Comparison of ENCODE assay signal across 8 mouse cellular contexts in genomic region chr2:132029646-132030417, GRCm38 (mm10). TPM values are rescaled to one million over a fixed set of nuclear protein-coding genes. Genes with fewer than 3 reads are reported as not detected.
A peak's percentile ranks its signal among the peaks of the same experiment; 100 is the strongest.
DNase-seq lines count a peak whose midpoint lies in the region; ATAC-seq and TF ChIP-seq lines count a peak whose summit lies in the region.

TSS of gene Rassf2 (minus strand) at chr2:132030258.

- no peaks in the 10 kb centered on the region for H3K36me3 ChIP-seq in E14TG2a.4 (ENCODE audit: insufficient read depth, low read length)
- 0 out of 2 replicates have a peak, but pooled peaks cover 7% of the 10 kb centered on the region for H3K36me3 ChIP-seq in forebrain, embryonic 13.5 days (ENCODE audit: poor library complexity, severe bottlenecking)
- H3K36me3 ChIP-seq in heart, postnatal 0 days (replicated peaks; ENCODE audit: control insufficient read depth, insufficient read depth, low read length), result no peaks in the 10 kb centered on the region
- H3K36me3 ChIP-seq in liver, postnatal 0 days (replicated peaks; ENCODE audit: insufficient read depth, low read length), result no peaks in the 10 kb centered on the region
- H3K36me3 ChIP-seq in neural tube, embryonic 14.5 days (ENCODE audit: control insufficient read depth, insufficient read depth, low read length), result no peaks in the 10 kb centered on the region

- H3K4me2 ChIP-seq in forebrain, embryonic 13.5 days, result peak within 1 kb of the TSS; percentile 95
- peak within 1 kb of the TSS; percentile 98 for H3K4me2 ChIP-seq in heart, postnatal 0 days (ENCODE audit: low read depth, low read length)
- peak within 1 kb of the TSS; percentile 85 for H3K4me2 ChIP-seq in liver, postnatal 0 days (ENCODE audit: low read depth, low read length)
- peak within 1 kb of the TSS; percentile 89 for H3K4me2 ChIP-seq in neural tube, embryonic 14.5 days (ENCODE audit: low read depth, low read length)

- 1% methylated on average over 41 of the region's 48 CpGs for WGBS in forebrain, embryonic 13.5 days
- WGBS in heart, postnatal 0 days, result 2% methylated on average over 40 of the region's 48 CpGs
- WGBS in liver, postnatal 0 days (ENCODE audit: insufficient replicate concordance), result under 1% methylated on average over 28 of the region's 48 CpGs
- under 1% methylated on average over 42 of the region's 48 CpGs for WGBS in neural tube, embryonic 14.5 days

- peak within 1 kb of the TSS; percentile 88 for H3K4me3 ChIP-seq in E14TG2a.4 (replicated peaks; ENCODE audit: low read length)
- peak within 1 kb of the TSS; percentile 67 for H3K4me3 ChIP-seq in forebrain, embryonic 13.5 days
- peak within 1 kb of the TSS; percentile 70 for H3K4me3 ChIP-seq in heart, postnatal 0 days (ENCODE audit: low read depth, low read length)
- peak within 1 kb of the TSS; percentile 64 for H3K4me3 ChIP-seq in liver, postnatal 0 days (ENCODE audit: low read depth, low read length)
- peak within 1 kb of the TSS; percentile 62 for H3K4me3 ChIP-seq in neural tube, embryonic 14.5 days (ENCODE audit: low read depth, low read length)

- peaks cover 54% of the 10 kb centered on the region for H3K27me3 ChIP-seq in E14TG2a.4 (ENCODE audit: insufficient read depth, low read length)
- no peaks in the 10 kb centered on the region for H3K27me3 ChIP-seq in forebrain, embryonic 13.5 days
- H3K27me3 ChIP-seq in heart, postnatal 0 days (ENCODE audit: control insufficient read depth, insufficient read depth, low read length), result no peaks in the 10 kb centered on the region
- peaks cover 19% of the 10 kb centered on the region; the same call in 1 of the 2 replicates for H3K27me3 ChIP-seq in liver, postnatal 0 days (ENCODE audit: insufficient read depth, low read length)
- H3K27me3 ChIP-seq in neural tube, embryonic 14.5 days (ENCODE audit: control insufficient read depth, insufficient read depth, low read length), result no peaks in the 10 kb centered on the region

- peak; percentile 53 for DNase-seq in c-Kit-positive CD71-positive TER-119-negative erythroid progenitor cells, embryonic 14.5 days (ENCODE audit: low read depth)
- DNase-seq in heart, postnatal 0 days (ENCODE audit: low spot score), result peak; percentile 61
- peak; percentile 80 to 85 for DNase-seq in kidney, postnatal 4 days
- peak; percentile 75 for DNase-seq in liver, postnatal 0 days
- DNase-seq in testis, postnatal 10 days (ENCODE audit: low spot score), result peak; percentile 95

- TF ChIP-seq CTCF in E14TG2a.4 (conservative IDR thresholded peaks at IDR 0.05; ENCODE audit: low read length), result no peak
- TF ChIP-seq CTCF in heart, postnatal 0 days (IDR thresholded peaks at IDR 0.05; ENCODE audit: low read depth), result no peak
- peak; percentile 27; the same call in 1 of the 2 replicates for TF ChIP-seq CTCF in liver, postnatal 0 days (IDR thresholded peaks at IDR 0.05; ENCODE audit: low read depth)

- H3K4me1 ChIP-seq in E14TG2a.4 (replicated peaks; ENCODE audit: low read depth, low read length), result peaks cover 60% of the 10 kb centered on the region
- peaks cover 38% of the 10 kb centered on the region for H3K4me1 ChIP-seq in forebrain, embryonic 13.5 days
- peaks cover 9% of the 10 kb centered on the region; the same call in 1 of the 2 replicates for H3K4me1 ChIP-seq in heart, postnatal 0 days (ENCODE audit: control insufficient read depth, insufficient read depth)
- peaks cover 20% of the 10 kb centered on the region for H3K4me1 ChIP-seq in liver, postnatal 0 days (ENCODE audit: insufficient read depth)
- H3K4me1 ChIP-seq in neural tube, embryonic 14.5 days (ENCODE audit: control insufficient read depth, insufficient read depth, low read length), result peaks cover 14% of the 10 kb centered on the region; the same call in 1 of the 2 replicates

- H3K9me3 ChIP-seq in E14TG2a.4 (ENCODE audit: low read length), result no peaks in the 10 kb centered on the region
- H3K9me3 ChIP-seq in forebrain, embryonic 13.5 days (replicated peaks), result no peaks in the 10 kb centered on the region
- no peaks in the 10 kb centered on the region for H3K9me3 ChIP-seq in heart, postnatal 0 days (replicated peaks; ENCODE audit: control insufficient read depth, low read length)
- no peaks in the 10 kb centered on the region for H3K9me3 ChIP-seq in liver, postnatal 0 days (ENCODE audit: low read length)
- no peaks in the 10 kb centered on the region for H3K9me3 ChIP-seq in neural tube, embryonic 14.5 days (ENCODE audit: control insufficient read depth, low read length)

- TF ChIP-seq EP300 in heart, postnatal 0 days (IDR thresholded peaks at IDR 0.05; ENCODE audit: low read depth), result no peak
- TF ChIP-seq EP300 in liver, postnatal 0 days (IDR thresholded peaks at IDR 0.05; ENCODE audit: low read depth), result no peak

- H3K9ac ChIP-seq in forebrain, embryonic 13.5 days, result peak within 1 kb of the TSS; percentile 83
- H3K9ac ChIP-seq in heart, postnatal 0 days (replicated peaks; ENCODE audit: low read depth, low read length), result peak within 1 kb of the TSS; percentile 55
- peak within 1 kb of the TSS; percentile 65 for H3K9ac ChIP-seq in liver, postnatal 0 days (replicated peaks)
- H3K9ac ChIP-seq in neural tube, embryonic 14.5 days (replicated peaks; ENCODE audit: low read depth, low read length), result peak within 1 kb of the TSS; percentile 78

- peak within 1 kb of the TSS; percentile 90 for H3K27ac ChIP-seq in forebrain, embryonic 13.5 days
- peak within 1 kb of the TSS; percentile 67 for H3K27ac ChIP-seq in heart, postnatal 0 days (ENCODE audit: low read depth)
- H3K27ac ChIP-seq in liver, postnatal 0 days (ENCODE audit: low read depth), result peak within 1 kb of the TSS; percentile 87
- peak within 1 kb of the TSS; percentile 91 for H3K27ac ChIP-seq in neural tube, embryonic 14.5 days (ENCODE audit: low read depth, low read length)

- ATAC-seq in forebrain, embryonic 13.5 days, result peak; percentile 91
- peak; percentile 79 for ATAC-seq in heart, postnatal 0 days (ENCODE audit: insufficient read depth, low read depth)
- ATAC-seq in liver, postnatal 0 days, result peak; percentile 69
- ATAC-seq in neural tube, embryonic 14.5 days (ENCODE audit: low read depth), result peak; percentile 93

RNA-seq across cellular contexts. Expression of gene Rassf2, which starts in this region (rescaled TPM):
- 21.1 and 22.1 TPM in 2 replicates for polyA plus RNA-seq in forebrain, embryonic 13.5 days (2015; fragmentation: Nextera tagmentation; extraction: Ambion mirVana)
- total RNA-seq in heart, postnatal 0 days (2014; rRNA removed; ENCODE audit: low replicate concordance), result 3.7 and 5.2 TPM in 2 replicates
- 2.6 and 2.7 TPM in 2 replicates for polyA plus RNA-seq in heart, postnatal 0 days (2015; fragmentation: Nextera tagmentation; extraction: Ambion mirVana)
- polyA plus RNA-seq in liver, postnatal 0 days (2015; fragmentation: Nextera tagmentation; extraction: Ambion mirVana), result 1.9 and 3.0 TPM in 2 replicates
- 25.3 and 30.4 TPM in 2 replicates for polyA plus RNA-seq in neural tube, embryonic 14.5 days (2014; fragmentation: Nextera tagmentation; extraction: Ambion mirVana)

Comparison
In these comparisons a context has a peak if more than half of its experiments do, and no peak if none do; other contexts are left out.
1. Peak in every context shown above with its lines: DNase-seq, ATAC-seq, H3K4me3 ChIP-seq and H3K27ac ChIP-seq.